Mouse (Mus musculus): ENCODE measurements around the gene Prune1. TPM values are rescaled to one million over a fixed set of nuclear protein-coding genes. Genes with fewer than 3 reads are reported as not detected.

Gene Prune1
- polyA plus RNA-seq, 1 experiment from 2014 or later: 28.6 TPM

DNA sequence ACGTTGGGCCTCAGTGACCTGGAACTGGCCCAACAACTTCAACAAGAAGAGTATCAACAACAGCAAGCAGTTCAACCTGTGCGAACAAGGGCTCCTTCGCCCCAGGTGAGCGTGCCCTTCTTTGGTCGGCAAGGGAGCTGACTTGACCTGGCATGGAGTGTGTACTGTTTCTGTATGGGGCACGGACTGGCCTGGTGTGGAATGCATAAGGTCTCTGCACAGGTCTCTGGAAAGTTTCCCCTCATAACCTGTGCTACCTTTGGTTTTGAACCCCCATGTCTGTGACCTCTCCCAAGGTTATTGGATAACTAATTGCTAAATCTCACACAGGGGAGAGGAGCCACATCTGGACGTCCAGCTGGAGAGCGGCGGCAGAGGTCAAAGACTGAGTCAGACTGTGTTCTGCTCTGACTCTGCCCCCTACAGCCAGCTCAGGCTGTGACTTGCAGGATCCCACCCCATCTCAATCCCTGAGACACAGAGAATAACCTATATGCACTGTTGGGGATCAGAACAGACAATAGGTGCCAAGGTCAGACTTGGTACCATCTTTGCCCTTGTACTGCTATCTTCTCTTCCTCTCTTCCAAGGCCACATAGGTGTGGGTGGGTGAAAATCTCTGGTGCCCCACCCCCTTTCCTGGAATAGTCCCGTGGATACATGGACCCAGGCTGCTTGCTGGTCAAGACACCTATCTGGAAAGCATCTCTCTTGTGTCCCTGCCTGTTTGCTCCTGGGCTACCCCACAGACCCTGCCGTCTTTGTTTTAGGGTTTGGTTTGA is 13.6 kb upstream of the Prune1 start:
- Histone ChIP-seq H3K4me1 (replicated peaks) (peaks cover 6% of the 10 kb centered on the region; the same call in 1 of the 2 replicates), H3K9me3 (no peaks in the 10 kb centered on the region), H3K36me3 (peaks cover 76% of the 10 kb centered on the region), H3K27me3 (ENCODE audit: insufficient read depth, poor library complexity, severe bottlenecking) (no peaks in the 10 kb centered on the region), H3K27ac (no peak overlapping the region; the same call in 1 of the 2 replicates), H3K4me3 (no peak overlapping the region)
- 82% methylated on average over 11 of the region's 11 CpGs for WGBS
- no peak for DNase-seq (ENCODE audit: low spot score)

DNA sequence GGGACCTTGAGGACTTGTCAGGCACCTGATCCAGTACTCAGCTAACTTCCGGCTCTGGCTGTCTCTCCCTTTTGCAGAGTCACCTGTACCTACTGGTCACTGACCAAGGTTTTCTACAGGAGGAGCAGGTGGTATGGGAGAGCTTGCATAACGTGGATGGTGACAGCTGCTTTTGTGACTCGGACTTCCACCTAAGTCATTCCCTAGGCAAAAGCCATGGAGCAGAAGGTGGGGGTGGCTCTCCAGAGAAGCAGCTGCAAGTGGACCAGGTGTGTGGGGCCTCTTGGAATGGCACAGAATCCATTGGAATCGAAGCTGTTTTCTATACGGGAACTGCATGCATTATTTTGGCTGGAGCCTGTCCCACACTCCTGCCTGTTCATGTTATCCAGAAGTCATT is 12.8 kb upstream of the Prune1 start:
- 87% methylated on average over 5 of the region's 5 CpGs for WGBS
- Histone ChIP-seq H3K27me3 (ENCODE audit: insufficient read depth, poor library complexity, severe bottlenecking) (no peaks in the 10 kb centered on the region), H3K9me3 (no peaks in the 10 kb centered on the region), H3K4me1 (replicated peaks) (peaks cover 6% of the 10 kb centered on the region; the same call in 1 of the 2 replicates), H3K27ac (no peak overlapping the region), H3K36me3 (peaks cover 80% of the 10 kb centered on the region), H3K4me3 (no peak overlapping the region)
- DNase-seq (ENCODE audit: low spot score): no peak

DNA sequence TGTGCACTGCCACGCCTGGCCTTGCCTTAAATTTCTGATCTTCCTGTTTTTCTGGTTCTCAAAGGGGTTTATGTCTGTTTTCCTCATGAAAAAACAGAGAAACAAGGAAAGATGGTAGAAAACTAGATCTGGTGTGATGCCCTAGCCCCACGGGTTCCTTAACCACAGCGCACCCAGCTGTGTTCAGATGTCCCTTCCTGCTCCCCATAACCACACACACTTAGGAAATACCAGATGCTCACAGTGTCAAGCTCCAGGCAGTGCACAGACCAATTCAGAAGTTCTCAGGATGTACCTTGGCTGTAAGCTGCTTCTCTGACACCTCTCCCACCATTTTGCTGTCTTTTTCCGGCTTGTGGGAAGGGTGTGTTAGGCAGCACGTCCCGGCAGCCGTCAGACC is 12.4 kb upstream of the Prune1 start:
- no peak for DNase-seq (ENCODE audit: low spot score)
- Histone ChIP-seq H3K4me3 (no peak overlapping the region), H3K36me3 (peaks cover 84% of the 10 kb centered on the region), H3K27ac (no peak overlapping the region), H3K4me1 (replicated peaks) (peaks cover 6% of the 10 kb centered on the region; the same call in 1 of the 2 replicates), H3K27me3 (ENCODE audit: insufficient read depth, poor library complexity, severe bottlenecking) (no peaks in the 10 kb centered on the region), H3K9me3 (no peaks in the 10 kb centered on the region)
- WGBS: 90% methylated on average over 7 of the region's 7 CpGs

DNA sequence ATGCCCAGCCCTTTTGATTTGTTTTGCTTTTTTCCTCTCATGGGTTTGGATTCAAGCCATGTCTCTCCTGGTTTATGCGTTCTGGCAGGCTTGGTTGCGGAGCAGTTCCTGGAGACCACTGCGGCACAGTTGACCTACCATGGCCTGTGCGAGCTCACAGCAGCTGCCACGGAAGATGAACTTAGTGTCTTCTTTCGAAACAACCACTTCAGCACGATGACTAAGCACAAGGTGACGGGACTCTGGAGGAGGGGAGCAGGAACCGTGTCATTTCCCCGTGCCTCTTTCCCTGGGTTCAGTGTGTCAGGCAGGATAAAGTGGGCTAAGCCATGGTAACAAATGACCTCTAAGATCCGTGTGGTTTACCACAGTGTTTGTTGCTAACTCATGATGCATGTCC is 11.7 kb upstream of the Prune1 start:
- Histone ChIP-seq H3K36me3 (peaks cover 91% of the 10 kb centered on the region), H3K4me3 (no peak overlapping the region), H3K9me3 (no peaks in the 10 kb centered on the region), H3K27ac (no peak overlapping the region), H3K4me1 (replicated peaks) (peaks cover 6% of the 10 kb centered on the region; the same call in 1 of the 2 replicates), H3K27me3 (ENCODE audit: insufficient read depth, poor library complexity, severe bottlenecking) (no peaks in the 10 kb centered on the region)
- 87% methylated on average over 11 of the region's 11 CpGs for whole genome bisulfite sequencing
- DNase-seq (ENCODE audit: low spot score): no peak

DNA sequence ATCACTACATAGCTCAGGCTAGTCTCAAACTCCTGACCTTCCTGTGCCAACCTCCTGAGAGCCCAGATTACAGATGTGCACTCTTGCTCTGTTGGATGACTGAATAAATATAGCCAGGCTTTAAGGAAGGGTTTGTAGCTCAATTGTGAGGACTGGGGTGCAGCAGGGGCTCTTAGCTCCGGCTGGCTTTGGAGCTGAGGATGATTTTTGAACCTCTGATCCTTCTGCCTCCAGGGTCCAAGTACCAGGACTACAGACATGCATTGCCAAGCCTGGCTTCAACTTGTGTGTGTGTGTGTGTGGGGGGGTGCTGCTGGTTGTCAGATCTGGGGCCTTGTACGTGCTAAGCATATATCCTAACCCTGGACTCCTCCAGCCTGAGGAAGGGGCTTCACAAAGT is 11.0 kb upstream of the Prune1 start:
- Histone ChIP-seq H3K27me3 (ENCODE audit: insufficient read depth, poor library complexity, severe bottlenecking) (no peaks in the 10 kb centered on the region), H3K4me1 (replicated peaks) (peaks cover 6% of the 10 kb centered on the region; the same call in 1 of the 2 replicates), H3K27ac (no peak overlapping the region), H3K4me3 (no peak overlapping the region), H3K36me3 (peaks cover 93% of the 10 kb centered on the region), H3K9me3 (no peaks in the 10 kb centered on the region)
- whole genome bisulfite sequencing: 80% methylated on average over 2 of the region's 2 CpGs
- no peak for DNase-seq (ENCODE audit: low spot score)

DNA sequence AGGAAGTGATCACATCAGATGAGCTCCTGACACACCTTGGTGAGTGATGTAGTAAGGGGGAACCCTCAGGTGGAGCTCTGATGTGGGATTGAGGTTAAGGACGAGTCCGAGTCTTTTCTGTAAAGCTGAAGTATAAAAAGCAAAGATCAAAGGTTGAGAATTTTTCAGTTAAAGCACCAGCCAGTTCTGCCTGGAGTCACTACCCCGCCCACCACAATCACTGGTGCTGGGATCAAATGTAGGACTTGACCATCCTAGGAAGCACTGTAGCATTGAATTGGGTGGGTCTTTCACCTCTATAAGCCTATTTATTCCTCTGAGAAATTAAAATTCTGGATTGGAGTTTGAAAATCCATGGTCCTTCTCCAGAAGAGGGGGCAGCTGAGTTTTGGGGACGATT is 9.2 kb upstream of the Prune1 start:
- H3K36me3 ChIP-seq: peaks cover 88% of the 10 kb centered on the region
- WGBS: 85% methylated on average over 4 of the region's 4 CpGs
- no peaks in the 10 kb centered on the region for H3K27me3 ChIP-seq (ENCODE audit: insufficient read depth, poor library complexity, severe bottlenecking)
- no peaks in the 10 kb centered on the region for H3K9me3 ChIP-seq
- H3K27ac ChIP-seq: no peak overlapping the region
- H3K4me3 ChIP-seq: no peak overlapping the region
- H3K4me1 ChIP-seq (replicated peaks): peaks cover 6% of the 10 kb centered on the region; the same call in 1 of the 2 replicates
- no peak for DNase-seq (ENCODE audit: low spot score)

DNA sequence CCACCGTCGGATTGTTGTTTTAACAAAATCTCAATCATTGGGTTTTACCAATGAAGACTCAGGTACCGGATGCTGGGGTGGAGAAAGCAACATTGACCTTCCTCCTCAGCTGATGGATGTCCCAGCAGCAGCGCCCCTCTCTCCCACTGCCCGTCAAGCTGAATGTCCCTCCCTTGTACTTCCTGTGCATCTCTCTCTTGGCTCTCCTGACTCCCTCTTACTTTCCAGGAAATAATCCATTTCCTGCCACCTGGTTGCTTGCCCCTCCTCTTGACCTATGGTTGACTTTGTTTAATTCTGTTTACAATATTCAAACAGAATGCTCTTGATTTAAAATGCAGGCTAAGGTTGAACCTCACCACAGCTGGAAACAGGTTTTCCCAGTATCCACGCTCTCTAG is 8.3 kb upstream of the Prune1 start:
- 80% methylated on average over 6 of the region's 6 CpGs for WGBS
- H3K36me3 ChIP-seq: peaks cover 80% of the 10 kb centered on the region
- H3K27ac ChIP-seq: no peak overlapping the region
- no peaks in the 10 kb centered on the region for H3K9me3 ChIP-seq
- no peaks in the 10 kb centered on the region for H3K4me1 ChIP-seq (replicated peaks)
- no peak for DNase-seq (ENCODE audit: low spot score)
- no peak overlapping the region for H3K4me3 ChIP-seq
- H3K27me3 ChIP-seq (ENCODE audit: insufficient read depth, poor library complexity, severe bottlenecking): no peaks in the 10 kb centered on the region

DNA sequence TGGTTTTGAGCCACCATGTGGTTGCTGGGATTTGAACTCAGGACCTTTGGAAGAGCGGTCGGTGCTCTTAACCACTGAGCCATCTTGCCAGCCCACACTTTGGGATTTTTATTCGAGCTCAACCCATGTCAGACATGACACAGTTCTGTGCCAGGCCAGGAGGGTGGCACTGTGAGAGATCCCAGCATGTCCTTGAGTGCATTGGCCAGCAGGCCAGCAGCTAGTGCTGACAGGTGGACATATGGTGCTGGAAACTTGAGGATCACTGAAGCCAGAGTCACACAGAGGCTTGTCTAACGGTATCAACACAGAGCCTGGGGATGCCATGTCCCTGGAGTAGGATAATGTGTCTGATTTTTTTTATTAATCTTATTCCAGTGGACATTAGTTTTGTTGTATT is 7.5 kb upstream of the Prune1 start:
- WGBS: 90% methylated on average over 4 of the region's 4 CpGs
- Histone ChIP-seq H3K36me3 (peaks cover 73% of the 10 kb centered on the region), H3K9me3 (no peaks in the 10 kb centered on the region), H3K4me1 (replicated peaks) (peaks cover 6% of the 10 kb centered on the region), H3K27me3 (ENCODE audit: insufficient read depth, poor library complexity, severe bottlenecking) (no peaks in the 10 kb centered on the region), H3K4me3 (no peak overlapping the region), H3K27ac (no peak overlapping the region)
- no peak for DNase-seq (ENCODE audit: low spot score)

DNA sequence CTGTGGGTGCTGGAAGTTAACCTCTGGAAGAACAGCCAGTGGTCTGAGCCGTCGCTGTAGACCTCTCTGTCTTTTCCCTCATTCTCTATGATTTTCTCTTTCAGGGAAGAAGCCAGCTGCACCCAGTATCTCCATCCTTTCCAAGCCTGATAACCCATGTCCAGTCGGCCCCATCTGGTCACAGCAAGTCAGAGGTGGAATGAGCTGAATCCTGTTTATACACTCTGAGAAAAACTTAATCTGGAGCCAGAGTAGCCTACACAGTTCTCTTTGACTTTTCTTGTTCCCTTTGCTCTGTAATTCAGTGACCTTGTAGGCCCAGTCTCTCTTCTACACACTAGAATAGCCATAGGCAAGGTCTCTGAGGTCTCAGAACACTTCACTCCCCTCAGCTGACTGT is 5.7 kb upstream of the Prune1 start:
- WGBS: 91% methylated on average over 3 of the region's 3 CpGs
- H3K27me3 ChIP-seq (ENCODE audit: insufficient read depth, poor library complexity, severe bottlenecking): no peaks in the 10 kb centered on the region
- no peak overlapping the region for H3K4me3 ChIP-seq
- DNase-seq (ENCODE audit: low spot score): no peak
- H3K9me3 ChIP-seq: no peaks in the 10 kb centered on the region
- H3K4me1 ChIP-seq (replicated peaks): peaks cover 16% of the 10 kb centered on the region
- no peak overlapping the region for H3K27ac ChIP-seq
- peaks cover 55% of the 10 kb centered on the region for H3K36me3 ChIP-seq

DNA sequence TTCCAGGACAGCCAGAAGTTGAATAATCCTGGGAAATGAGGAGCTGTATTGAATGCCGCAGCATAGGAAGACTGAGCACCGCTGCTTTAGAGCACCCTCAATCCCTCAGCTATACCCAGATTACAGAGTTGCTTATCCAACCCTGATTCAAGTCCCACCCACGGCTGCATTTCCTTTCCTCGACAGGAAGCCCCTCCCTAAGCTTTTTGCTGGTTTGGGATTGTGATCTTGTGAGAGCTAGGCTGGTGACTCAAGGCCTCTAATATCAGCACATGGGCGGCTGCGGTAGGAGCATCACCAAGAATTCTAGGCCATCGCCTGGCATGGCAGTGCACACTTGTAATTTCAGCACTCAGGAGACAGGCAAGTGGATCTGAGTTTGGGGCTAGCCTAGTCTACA is 4.6 kb upstream of the Prune1 start:
- 88% methylated on average over 7 of the region's 7 CpGs for WGBS

DNA sequence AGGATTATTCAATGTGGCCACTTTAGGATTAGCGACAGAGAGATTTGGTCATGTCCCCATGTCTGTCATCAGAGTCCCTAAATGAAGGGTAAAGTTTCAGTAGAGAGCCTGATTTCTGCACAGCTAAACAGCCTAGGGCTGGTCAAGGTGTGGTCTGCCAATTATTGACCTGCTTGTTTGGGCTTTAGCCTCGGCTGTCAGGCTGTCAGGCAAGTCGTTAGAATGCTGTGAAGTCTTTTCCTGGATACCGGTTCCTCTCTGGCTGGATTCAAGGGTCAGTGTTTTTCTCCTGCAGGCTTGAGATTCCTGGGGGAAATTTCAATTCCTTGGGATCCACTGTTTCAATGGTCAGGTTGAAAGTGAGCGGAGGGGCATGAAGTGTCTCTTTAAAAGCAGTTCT is 4.1 kb upstream of the Prune1 start:
- Histone ChIP-seq H3K36me3 (peaks cover 40% of the 10 kb centered on the region), H3K4me1 (replicated peaks) (peaks cover 28% of the 10 kb centered on the region), H3K9me3 (no peaks in the 10 kb centered on the region), H3K27me3 (ENCODE audit: insufficient read depth, poor library complexity, severe bottlenecking) (no peaks in the 10 kb centered on the region), H3K27ac (no peak overlapping the region), H3K4me3 (no peak overlapping the region)
- 72% methylated on average over 5 of the region's 5 CpGs for WGBS
- no peak for DNase-seq (ENCODE audit: low spot score)

More for the DNA sequence above, 4.6 kb upstream of the Prune1 start:
- Histone ChIP-seq H3K27me3 (ENCODE audit: insufficient read depth, poor library complexity, severe bottlenecking) (no peaks in the 10 kb centered on the region), H3K4me1 (replicated peaks) (peaks cover 24% of the 10 kb centered on the region), H3K9me3 (no peaks in the 10 kb centered on the region), H3K4me3 (no peak overlapping the region), H3K36me3 (peaks cover 45% of the 10 kb centered on the region), H3K27ac (no peak overlapping the region)
- no peak for DNase-seq (ENCODE audit: low spot score)

DNA sequence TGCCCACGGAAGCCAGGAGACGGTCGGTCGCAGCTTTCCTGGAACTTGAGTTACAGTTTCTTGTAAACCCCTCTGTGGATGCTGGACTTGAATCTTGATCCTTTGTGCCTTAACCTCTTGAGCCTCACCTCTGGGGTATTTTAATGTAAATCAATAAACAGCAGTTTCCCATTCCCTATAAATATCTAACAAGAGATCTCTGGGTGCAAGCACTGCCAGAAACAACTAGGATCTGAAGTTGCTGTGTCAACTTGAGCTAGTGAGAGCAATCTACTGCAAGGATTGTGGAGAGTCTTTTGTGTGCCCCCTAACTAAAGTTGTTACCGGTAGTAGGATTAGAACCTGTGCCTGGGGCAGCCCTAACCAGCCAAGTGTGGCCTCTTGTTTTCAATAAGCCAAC is 3.5 kb upstream of the Prune1 start:
- peaks cover 34% of the 10 kb centered on the region for H3K36me3 ChIP-seq
- no peak for DNase-seq (ENCODE audit: low spot score)
- no peak overlapping the region for H3K4me3 ChIP-seq
- H3K4me1 ChIP-seq (replicated peaks): peaks cover 34% of the 10 kb centered on the region
- no peaks in the 10 kb centered on the region for H3K27me3 ChIP-seq (ENCODE audit: insufficient read depth, poor library complexity, severe bottlenecking)
- no peaks in the 10 kb centered on the region for H3K9me3 ChIP-seq
- WGBS: 93% methylated on average over 5 of the region's 5 CpGs
- H3K27ac ChIP-seq: no peak overlapping the region

DNA sequence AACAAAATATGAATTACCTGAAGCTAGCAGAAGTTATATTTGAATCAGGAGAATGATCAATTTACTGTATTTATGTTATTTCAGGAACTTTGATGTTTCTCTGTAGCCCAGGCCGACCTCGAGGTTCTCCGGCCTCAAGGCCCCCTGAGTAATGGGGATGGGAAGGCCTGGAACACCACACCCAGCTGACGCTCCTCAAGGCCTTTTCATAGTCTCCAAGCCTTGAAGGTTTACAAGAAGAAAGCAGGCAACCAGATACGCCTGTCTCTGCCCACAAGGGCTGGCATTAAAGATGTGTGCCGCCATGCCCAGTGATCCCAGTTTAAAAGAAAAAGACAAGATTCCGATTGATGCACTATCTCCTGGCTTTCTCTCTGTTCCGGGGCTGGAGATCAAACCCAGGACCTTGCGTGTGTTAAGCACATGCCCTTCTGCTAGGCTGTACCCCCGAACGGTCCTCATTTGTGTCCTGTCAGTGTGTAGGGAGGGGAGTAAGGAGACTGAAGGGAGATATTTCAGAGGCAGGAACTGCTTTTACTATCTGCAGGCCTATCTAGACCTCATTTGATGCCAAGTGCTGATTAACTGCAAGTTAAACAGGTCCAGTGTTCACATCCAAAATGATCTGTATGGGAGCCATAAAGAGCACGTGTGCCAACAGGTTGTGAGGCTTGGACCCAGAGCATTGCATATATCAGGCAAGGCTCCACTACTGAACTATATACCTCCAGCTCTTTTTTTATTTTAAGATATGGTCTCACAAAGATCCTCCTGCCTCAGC is 2.8 kb upstream of the Prune1 start:
- Histone ChIP-seq H3K4me3 (peak overlapping the region; percentile 78; the same call in 1 of the 2 replicates), H3K27me3 (ENCODE audit: insufficient read depth, poor library complexity, severe bottlenecking) (no peaks in the 10 kb centered on the region), H3K36me3 (peaks cover 27% of the 10 kb centered on the region), H3K27ac (no peak overlapping the region), H3K4me1 (replicated peaks) (peaks cover 34% of the 10 kb centered on the region), H3K9me3 (no peaks in the 10 kb centered on the region)
- WGBS: 90% methylated on average over 12 of the region's 12 CpGs
- no peak for DNase-seq (ENCODE audit: low spot score)
